Mouse (Mus musculus): ENCODE measurements around the gene Vmn2r6.
"Not testable (repeated sequence)": the region's sequence is repeated elsewhere in the genome, so short reads cannot be mapped to it uniquely, and the experiment has no call there.

Gene Vmn2r6

DNA sequence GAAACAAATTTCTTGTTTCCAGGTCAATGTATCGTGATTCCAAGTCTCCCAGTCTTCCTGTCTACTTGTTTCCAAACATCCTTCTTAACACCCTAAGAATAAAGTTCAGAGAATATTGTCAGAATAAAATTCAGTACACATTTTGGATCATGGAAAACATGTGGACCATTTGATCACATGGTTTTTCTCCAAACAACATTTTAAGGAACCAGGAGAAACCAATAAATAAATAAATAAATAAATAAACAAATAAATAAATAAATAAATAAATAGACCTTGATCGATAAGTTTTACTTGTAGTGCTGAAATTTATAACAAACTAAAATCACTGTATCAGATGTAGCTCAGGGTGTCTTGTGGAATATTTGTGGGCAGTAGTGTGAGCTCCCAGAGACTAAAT, at the start of gene Vmn2r6:
TSS of gene Vmn2r6 (minus strand) at position 101 of the 400 bp plus-strand sequence.
- DNase-seq (ENCODE audit: low read depth), result not testable (repeated sequence)

DNA sequence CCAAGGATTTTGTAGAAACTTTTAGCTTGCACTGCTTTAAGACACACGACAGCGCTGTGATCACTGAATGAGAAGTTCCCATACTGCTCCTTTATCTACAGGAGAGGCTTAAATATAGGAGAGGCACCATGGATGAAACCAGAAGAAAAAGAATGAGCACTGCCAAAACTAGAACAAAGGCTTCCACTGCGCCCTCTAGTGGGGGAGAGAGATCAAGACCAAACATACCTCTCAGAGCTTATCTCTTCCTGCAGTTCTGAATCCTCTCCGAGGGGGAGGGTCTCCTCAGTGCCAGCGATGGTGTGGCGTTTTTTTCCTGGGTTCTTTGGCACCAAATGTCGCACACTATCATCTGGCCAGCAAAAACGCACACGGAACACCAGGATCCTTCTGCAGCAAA, 22.0 kb upstream of the Vmn2r6 start:
- no peak for DNase-seq (ENCODE audit: low read depth)

DNA sequence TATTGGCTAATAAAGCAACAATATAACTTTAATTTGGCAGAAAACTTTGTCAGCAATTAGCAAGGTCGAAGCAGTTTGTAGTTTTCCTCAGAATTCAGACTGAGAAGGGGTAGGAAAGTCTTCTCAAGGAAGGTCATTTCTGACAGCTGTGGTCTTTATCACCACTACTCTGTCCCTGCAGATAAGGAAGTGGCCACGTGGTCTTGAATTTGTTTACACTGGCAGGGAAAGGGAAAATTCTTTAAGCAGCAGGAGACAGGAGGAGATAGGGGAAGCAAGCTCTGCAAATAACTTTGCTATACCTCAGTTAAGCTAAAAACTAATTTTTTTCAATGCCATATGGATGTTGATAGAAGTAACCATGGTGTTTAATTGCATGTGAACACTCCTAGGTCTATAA, 3.2 kb upstream of the Vmn2r6 start:
- DNase-seq (ENCODE audit: low read depth), result not testable (repeated sequence)

DNA sequence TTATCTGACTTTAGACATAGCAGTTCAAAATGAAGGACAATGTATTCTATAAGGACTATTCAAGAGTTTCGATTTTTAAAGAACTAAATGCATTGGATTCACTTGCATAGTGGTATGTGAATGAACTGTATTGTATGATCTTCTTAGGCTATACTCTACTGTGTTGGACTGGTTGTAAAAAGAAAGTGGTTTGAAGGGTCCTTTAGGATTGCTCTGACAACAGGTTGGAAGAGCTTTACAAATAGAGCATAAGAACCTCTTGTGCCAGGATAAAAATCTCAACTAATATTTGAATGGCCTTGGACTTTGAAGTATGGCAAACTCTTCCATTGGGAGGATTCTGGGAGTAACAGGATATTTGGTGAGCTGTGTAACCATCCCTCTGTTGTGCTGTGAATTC, 42.0 kb downstream of the Vmn2r6 start:
- DNase-seq (ENCODE audit: low read depth), result not testable (repeated sequence)

DNA sequence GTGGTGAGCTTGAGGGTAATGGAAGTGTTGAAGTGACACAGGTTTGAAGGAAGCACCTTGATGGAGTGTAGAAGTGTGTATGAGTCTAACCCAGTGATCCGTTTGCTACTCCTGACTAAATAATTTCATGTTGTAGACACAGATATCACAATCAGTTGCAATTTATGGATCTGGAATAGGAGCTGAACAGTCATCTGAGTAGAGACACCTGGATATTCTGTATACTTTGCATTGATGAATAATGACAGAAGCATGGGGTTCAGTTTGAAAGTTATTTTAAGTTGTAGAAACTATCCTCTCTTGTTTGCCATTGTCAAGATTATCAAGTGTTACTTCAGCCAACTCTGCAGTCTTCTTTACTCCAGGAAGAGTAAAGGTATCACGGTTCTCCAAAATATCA, 55.9 kb downstream of the Vmn2r6 start, which contains the start of gene Vmn2r5:
TSS of gene Vmn2r5 (minus strand) at position 101 of the 400 bp plus-strand sequence.
- DNase-seq (ENCODE audit: low read depth), result not testable (repeated sequence)

Data from c-Kit-positive CD71-positive TER-119-negative erythroid progenitor cells, embryonic 14.5 days (primary cell).